Mouse (Mus musculus) spleen, adult 2 months (tissue): ENCODE measurements around the gene Ncapd3.

Experiments
- CTCF ChIP-seq: fragments of 200-500 bp; IDR thresholded peaks from 2 replicates; pipeline ENCODE4 v1.5.1; 2011; ENCODE audit warnings: mild to moderate bottlenecking, inconsistent platforms; ENCODE audit not compliant: insufficient read depth, insufficient read length, insufficient replicate concordance; ENCODE audit errors: extremely low read depth
- POLR2A ChIP-seq: fragments of 200-500 bp; IDR thresholded peaks from 2 replicates; pipeline ENCODE4 v1.6.1; 2011; ENCODE audit warnings: low read depth, low read length, inconsistent platforms

DNA sequence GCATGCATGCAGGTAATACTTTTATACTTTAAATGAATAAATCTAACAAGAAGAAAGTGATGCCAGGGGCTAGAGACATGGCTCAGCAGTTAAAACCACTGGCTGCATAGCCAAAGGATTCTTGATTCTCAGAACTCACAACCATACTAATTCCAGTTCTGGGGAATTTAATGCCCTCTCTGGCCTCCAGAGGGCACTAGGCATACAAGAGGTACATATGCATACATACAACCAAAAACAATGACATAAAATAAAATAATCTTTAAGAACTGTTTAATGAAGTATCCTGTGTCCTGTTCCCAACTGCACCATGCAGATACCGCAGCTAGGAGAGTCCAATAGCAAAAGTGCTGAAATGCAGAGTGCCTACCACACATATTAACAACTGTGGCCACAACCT is 104.4 kb downstream of the Ncapd3 start:
- TF ChIP-seq POLR2A (no peak), CTCF (no peak)
